ENCODE assay signal across 8 mouse cellular contexts in genomic region chr5:23851160-23851555, GRCm38 (mm10). TPM values are rescaled to one million over a fixed set of nuclear protein-coding genes. Genes with fewer than 3 reads are reported as not detected.
A peak's percentile ranks its signal among the peaks of the same experiment; 100 is the strongest.
DNase-seq lines count a peak whose midpoint lies in the region; ATAC-seq and TF ChIP-seq lines count a peak whose summit lies in the region.
"Not testable (repeated sequence)": the region's sequence is repeated elsewhere in the genome, so short reads cannot be mapped to it uniquely, and the experiment has no call there.

No protein-coding gene starts in this region.

- WGBS in forebrain, embryonic 14.5 days, result 8% methylated on average over 4 of the region's 4 CpGs
- WGBS in hindbrain, embryonic 11.5 days, result 15% methylated on average over 4 of the region's 4 CpGs
- WGBS in kidney, postnatal 0 days, result 3% methylated on average over 4 of the region's 4 CpGs
- 7% methylated on average over 4 of the region's 4 CpGs for WGBS in liver, embryonic 16.5 days (ENCODE audit: insufficient replicate concordance)

- not testable (repeated sequence) for TF ChIP-seq EP300 in ES-Bruce4 (IDR thresholded peaks at IDR 0.05; ENCODE audit: insufficient read depth, low read depth, low read length)

- H3K27me3 ChIP-seq in ES-Bruce4 (ENCODE audit: control insufficient read depth, insufficient read depth, low read length, poor library complexity, severe bottlenecking); forebrain, embryonic 14.5 days (replicated peaks; ENCODE audit: control insufficient read depth, insufficient read depth, low read length); hindbrain, embryonic 11.5 days (ENCODE audit: control insufficient read depth, insufficient read depth, low read length); kidney, postnatal 0 days (ENCODE audit: insufficient read depth, low read length); liver, embryonic 16.5 days (ENCODE audit: control insufficient read depth, insufficient read depth, low read depth, low read length); myocyte (ENCODE audit: control insufficient read depth, insufficient read depth, insufficient read length); testis, adult 2 months (ENCODE audit: control insufficient read depth, insufficient read depth, low read length): not testable (repeated sequence)

- peak overlapping the region; percentile 83 for H3K9ac ChIP-seq in ES-Bruce4 (ENCODE audit: low read depth, poor library complexity, severe bottlenecking)
- peak overlapping the region; percentile 86 for H3K9ac ChIP-seq in forebrain, embryonic 14.5 days (ENCODE audit: low read length)
- peak overlapping the region; percentile 83 for H3K9ac ChIP-seq in hindbrain, embryonic 11.5 days (ENCODE audit: low read depth, low read length)
- peak overlapping the region; percentile 75 for H3K9ac ChIP-seq in kidney, postnatal 0 days (ENCODE audit: low read depth, low read length)
- H3K9ac ChIP-seq in liver, embryonic 16.5 days (ENCODE audit: low read depth, low read length), result peak overlapping the region; percentile 89

- peak; percentile 28 for DNase-seq in c-Kit-positive CD71-positive TER-119-positive erythroid progenitor cells, embryonic 14.5 days (ENCODE audit: low spot score)
- peak; percentile 40 for DNase-seq in forebrain, embryonic 14.5 days (ENCODE audit: low spot score)
- peak; percentile 31 for DNase-seq in hindbrain, embryonic 11.5 days (ENCODE audit: low spot score)
- DNase-seq in kidney, postnatal 0 days (ENCODE audit: low spot score), result peak; percentile 26

- peak overlapping the region; percentile 71 for H3K4me2 ChIP-seq in forebrain, embryonic 14.5 days (ENCODE audit: low read length)
- H3K4me2 ChIP-seq in hindbrain, embryonic 11.5 days (replicated peaks; ENCODE audit: low read depth, low read length), result peak overlapping the region; percentile 63
- H3K4me2 ChIP-seq in kidney, postnatal 0 days (ENCODE audit: low read length), result peak overlapping the region; percentile 85
- peak overlapping the region; percentile 88 for H3K4me2 ChIP-seq in liver, embryonic 16.5 days (ENCODE audit: low read depth, low read length)
- H3K4me2 ChIP-seq in myocyte (ENCODE audit: low read depth), result peak overlapping the region; percentile 85

- peak overlapping the region; percentile 97 for H3K4me3 ChIP-seq in ES-Bruce4 (ENCODE audit: low read depth, low read length)
- peak overlapping the region; percentile 79 for H3K4me3 ChIP-seq in forebrain, embryonic 14.5 days (ENCODE audit: low read depth, low read length)
- H3K4me3 ChIP-seq in hindbrain, embryonic 11.5 days (ENCODE audit: low read depth, low read length), result peak overlapping the region; percentile 86
- peak overlapping the region; percentile 73 for H3K4me3 ChIP-seq in kidney, postnatal 0 days (replicated peaks; ENCODE audit: low read depth, low read length)
- peak overlapping the region; percentile 88 for H3K4me3 ChIP-seq in liver, embryonic 16.5 days (ENCODE audit: low read depth, low read length)
- H3K4me3 ChIP-seq in myocyte, result peak overlapping the region; percentile 69
- peak overlapping the region; percentile 73 for H3K4me3 ChIP-seq in testis, adult 2 months (ENCODE audit: control insufficient read depth, low read depth, low read length)

- TF ChIP-seq CTCF in ES-Bruce4 (IDR thresholded peaks at IDR 0.05; ENCODE audit: low read depth, low read length); testis, adult 2 months (IDR thresholded peaks at IDR 0.05; ENCODE audit: control insufficient read depth, insufficient read depth, insufficient replicate concordance, low read depth, low read length): not testable (repeated sequence)
- peak; percentile 57 for TF ChIP-seq CTCF in kidney, postnatal 0 days (IDR thresholded peaks at IDR 0.05; ENCODE audit: low read depth)

- ATAC-seq in forebrain, embryonic 14.5 days, result peak; percentile 24; the same call in 1 of the 2 replicates
- not testable (repeated sequence) for ATAC-seq in hindbrain, embryonic 11.5 days (ENCODE audit: low FRiP score); kidney, postnatal 0 days (replicated peaks; ENCODE audit: low FRiP score, low read depth); liver, embryonic 16.5 days (ENCODE audit: low read depth)

- peak overlapping the region; percentile 49 for H3ac ChIP-seq in myocyte (ENCODE audit: control insufficient read depth, insufficient read length)

- TF ChIP-seq POLR2A in ES-Bruce4 (IDR thresholded peaks at IDR 0.05; ENCODE audit: insufficient read depth, low read length); myocyte (IDR thresholded peaks at IDR 0.05; ENCODE audit: insufficient read length, low read depth); testis, adult 2 months (IDR thresholded peaks at IDR 0.05; ENCODE audit: control insufficient read depth, low read depth, low read length): not testable (repeated sequence)

- H3K79me2 ChIP-seq in myocyte (ENCODE audit: control insufficient read depth, insufficient read depth), result peaks cover 16% of the 10 kb centered on the region

- peaks cover 49% of the 10 kb centered on the region for H3K36me3 ChIP-seq in ES-Bruce4 (ENCODE audit: control insufficient read depth, insufficient read depth, low read length, poor library complexity, severe bottlenecking)
- H3K36me3 ChIP-seq in forebrain, embryonic 14.5 days (ENCODE audit: control insufficient read depth, insufficient read depth, low read length), result peaks cover 37% of the 10 kb centered on the region
- H3K36me3 ChIP-seq in hindbrain, embryonic 11.5 days (ENCODE audit: control insufficient read depth, insufficient read depth, low read length), result peaks cover 10% of the 10 kb centered on the region
- H3K36me3 ChIP-seq in kidney, postnatal 0 days (ENCODE audit: insufficient read depth, low read length), result peaks cover 21% of the 10 kb centered on the region; the same call in 1 of the 2 replicates
- peaks cover 29% of the 10 kb centered on the region for H3K36me3 ChIP-seq in liver, embryonic 16.5 days (ENCODE audit: control insufficient read depth, insufficient read depth)
- peaks cover 18% of the 10 kb centered on the region for H3K36me3 ChIP-seq in myocyte (ENCODE audit: control insufficient read depth, insufficient read depth)
- H3K36me3 ChIP-seq in testis, adult 2 months (ENCODE audit: control insufficient read depth, insufficient read depth, low read length), result not testable (repeated sequence)

- not testable (repeated sequence) for H3K4me1 ChIP-seq in ES-Bruce4 (ENCODE audit: control insufficient read depth, insufficient read depth, low read length); forebrain, embryonic 14.5 days (ENCODE audit: control insufficient read depth, insufficient read depth, low read length); hindbrain, embryonic 11.5 days (replicated peaks; ENCODE audit: control insufficient read depth, insufficient read depth, low read length); kidney, postnatal 0 days (replicated peaks; ENCODE audit: insufficient read depth, low read length); liver, embryonic 16.5 days (ENCODE audit: control insufficient read depth, low read depth, low read length); testis, adult 2 months (ENCODE audit: control insufficient read depth, insufficient read depth, low read length)

- H3K9me3 ChIP-seq in ES-Bruce4 (replicated peaks; ENCODE audit: control insufficient read depth, insufficient read depth, low read length, poor library complexity, severe bottlenecking), result peaks cover 52% of the 10 kb centered on the region
- not testable (repeated sequence) for H3K9me3 ChIP-seq in forebrain, embryonic 14.5 days (replicated peaks; ENCODE audit: control insufficient read depth, low read length); hindbrain, embryonic 11.5 days (ENCODE audit: control insufficient read depth, low read length); kidney, postnatal 0 days (replicated peaks; ENCODE audit: low read length); liver, embryonic 16.5 days (replicated peaks; ENCODE audit: control insufficient read depth, low read length)

- peak overlapping the region; percentile 16; the same call in 1 of the 2 replicates for H3K27ac ChIP-seq in ES-Bruce4 (ENCODE audit: insufficient read depth, low read length)
- H3K27ac ChIP-seq in forebrain, embryonic 14.5 days (ENCODE audit: low read depth, low read length); hindbrain, embryonic 11.5 days (ENCODE audit: low read depth, low read length); testis, adult 2 months (ENCODE audit: control insufficient read depth, insufficient read depth, low read depth, low read length): not testable (repeated sequence)
- H3K27ac ChIP-seq in kidney, postnatal 0 days, result peak overlapping the region; percentile 69; the same call in 1 of the 2 replicates
- peak overlapping the region; percentile 64 for H3K27ac ChIP-seq in liver, embryonic 16.5 days (ENCODE audit: low read length)

RNA-seq across cellular contexts. Expression of gene Tomm7, which starts 7.2 kb away (rescaled TPM):
- polyA plus RNA-seq in ES-Bruce4 (2011; ENCODE audit: insufficient read depth, insufficient read length, low read depth, missing spikeins) (101 and 113 TPM in 2 replicates), myocyte (2012; fragmentation: generic; extraction: Trizol) (111 TPM)
- polyA plus RNA-seq in forebrain, embryonic 14.5 days (2014; fragmentation: Nextera tagmentation; extraction: Ambion mirVana), result 95.2 and 120 TPM in 2 replicates
- polyA plus RNA-seq in hindbrain, embryonic 11.5 days (2014; fragmentation: Nextera tagmentation; extraction: Ambion mirVana), result 107 and 113 TPM in 2 replicates
- polyA plus RNA-seq in kidney, postnatal 0 days (2015; fragmentation: Nextera tagmentation; extraction: Ambion mirVana), result 121 and 137 TPM in 2 replicates
- 50.2 and 63.2 TPM in 2 replicates for polyA plus RNA-seq in liver, embryonic 16.5 days (2015; fragmentation: Nextera tagmentation; extraction: Ambion mirVana)
- 107 and 115 TPM in 2 replicates for polyA plus RNA-seq in testis, adult 2 months (2012; rRNA removed)
